Mouse (Mus musculus): ENCODE results near the gene Ppargc1a. TPM values are rescaled to one million over a fixed set of nuclear protein-coding genes. Genes with fewer than 3 reads are reported as not detected.

The Ppargc1a gene
- polyA plus RNA-seq, 1 experiment from 2014 or later = 3.3 TPM

DNA sequence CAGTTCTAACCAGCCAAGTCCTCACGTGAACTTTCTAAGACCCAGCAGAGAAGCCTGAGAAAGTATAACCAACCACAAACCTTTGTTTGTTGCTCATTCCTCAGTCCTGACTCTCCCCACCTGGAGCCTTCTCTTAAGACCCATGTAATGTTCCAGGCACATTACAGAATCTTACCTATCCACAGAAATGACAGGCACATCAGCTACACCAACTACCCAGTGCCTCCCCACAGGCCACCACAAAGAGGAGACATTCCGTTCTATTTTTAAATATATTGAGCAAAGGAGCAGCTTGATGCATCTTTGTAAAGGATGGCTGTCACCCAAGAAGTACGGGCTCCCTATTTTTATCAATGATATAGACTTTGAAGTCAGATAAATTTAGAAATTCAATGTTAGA is 20.7 kb downstream of the Ppargc1a start:
- DNase-seq (ENCODE audit: low spot score, missing footprints) (peak; percentile 49), ATAC-seq (ENCODE audit: low FRiP score) (no peak)
- H3K4me2 ChIP-seq = no peak overlapping the region
- H3K36me3 ChIP-seq (ENCODE audit: control insufficient read depth, insufficient read depth, low read length) = no peaks in the 10 kb centered on the region
- no peak overlapping the region for H3K9ac ChIP-seq (ENCODE audit: low read length)
- no peaks in the 10 kb centered on the region for H3K27me3 ChIP-seq (ENCODE audit: control insufficient read depth, insufficient read depth, low read length)
- no peaks in the 10 kb centered on the region for H3K4me1 ChIP-seq (ENCODE audit: control insufficient read depth, insufficient read depth, low read length)
- no peaks in the 10 kb centered on the region for H3K9me3 ChIP-seq (ENCODE audit: control insufficient read depth, low read length)
- H3K27ac ChIP-seq (ENCODE audit: low read depth, low read length) = no peak overlapping the region
- 89% methylated on average over 3 of the region's 3 CpGs for WGBS
- H3K4me3 ChIP-seq (ENCODE audit: low read depth, low read length) = no peak overlapping the region

DNA sequence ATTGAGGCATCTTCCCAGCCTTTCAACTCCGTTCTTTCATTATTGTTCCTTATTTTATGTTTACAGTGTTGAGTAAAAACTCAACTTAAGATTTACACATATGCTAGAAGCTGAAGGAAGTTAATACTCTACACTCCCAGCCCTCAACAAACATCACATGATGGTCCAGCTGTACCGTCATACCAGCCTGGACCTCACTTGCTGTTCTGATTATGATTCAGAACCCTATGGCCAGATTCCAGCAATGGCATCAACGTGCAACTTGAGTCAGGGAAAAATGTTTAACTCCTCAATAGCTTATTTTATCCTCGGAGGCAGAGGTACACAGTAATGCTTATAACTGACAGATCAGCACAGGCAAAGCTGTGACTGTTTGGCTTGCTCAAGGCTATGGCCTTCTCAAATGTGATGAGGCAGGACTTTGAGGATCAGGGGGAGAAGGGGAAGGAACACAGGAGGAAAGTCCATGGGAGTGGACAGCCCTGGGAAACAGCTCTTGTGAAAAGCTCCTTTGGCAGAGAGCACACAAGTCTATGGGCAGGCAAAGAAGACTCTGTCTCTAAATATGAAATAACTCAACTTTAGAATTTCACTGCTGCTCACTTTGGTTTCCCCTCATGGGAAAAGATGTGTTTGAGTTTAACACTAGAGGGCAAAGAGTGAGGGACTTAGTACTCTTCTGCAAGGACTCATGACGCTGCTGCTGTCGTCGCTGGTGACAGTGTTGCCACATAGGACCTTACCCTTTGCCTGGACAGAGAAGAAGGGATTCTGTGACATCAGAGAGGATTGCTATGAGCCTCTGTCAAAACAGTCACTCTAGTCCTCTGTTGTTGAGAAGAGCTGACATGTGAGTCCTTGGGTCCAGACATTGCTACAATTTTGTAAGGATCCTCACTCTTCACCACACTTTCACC is 22.1 kb downstream of the Ppargc1a start:
- 86% methylated on average over 7 of the region's 7 CpGs for WGBS
- H3K9ac ChIP-seq (ENCODE audit: low read length) = no peak overlapping the region
- no peak overlapping the region for H3K4me3 ChIP-seq (ENCODE audit: low read depth, low read length)
- no peaks in the 10 kb centered on the region for H3K9me3 ChIP-seq (ENCODE audit: control insufficient read depth, low read length)
- no peaks in the 10 kb centered on the region for H3K36me3 ChIP-seq (ENCODE audit: control insufficient read depth, insufficient read depth, low read length)
- H3K27me3 ChIP-seq (ENCODE audit: control insufficient read depth, insufficient read depth, low read length) = no peaks in the 10 kb centered on the region
- H3K27ac ChIP-seq (ENCODE audit: low read depth, low read length) = no peak overlapping the region
- peak; percentile 57 for DNase-seq (ENCODE audit: low spot score, missing footprints)
- no peak overlapping the region for H3K4me2 ChIP-seq
- no peak for ATAC-seq (ENCODE audit: low FRiP score)
- H3K4me1 ChIP-seq (ENCODE audit: control insufficient read depth, insufficient read depth, low read length) = no peaks in the 10 kb centered on the region; the same call in 1 of the 2 replicates

DNA sequence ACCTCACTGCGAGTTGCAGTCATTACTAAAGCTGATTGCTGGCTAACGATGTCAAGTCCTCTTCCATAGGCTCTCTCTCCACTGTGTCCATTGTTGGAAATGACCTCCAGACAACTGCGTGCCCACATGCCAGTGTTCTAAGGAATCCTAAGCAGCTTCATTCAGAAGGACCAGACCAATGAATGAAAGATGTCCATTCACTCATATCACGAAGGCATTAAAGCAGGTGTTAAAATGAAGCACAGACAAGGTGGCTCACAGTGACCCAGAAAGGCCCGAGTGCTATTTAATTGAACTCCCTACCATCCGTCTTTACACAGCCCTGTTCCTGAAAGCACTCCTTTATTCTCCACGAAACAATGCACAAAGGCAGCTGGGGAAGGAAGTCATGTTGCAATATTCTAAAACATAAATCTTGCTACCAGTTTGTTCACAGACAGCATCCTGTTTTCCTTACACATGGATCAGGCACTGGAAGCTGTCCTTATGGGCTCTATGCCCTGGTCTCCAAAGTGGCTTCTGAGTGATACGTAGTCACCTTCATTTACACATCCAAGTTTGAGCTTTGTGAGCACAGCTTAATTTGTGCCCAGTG is 23.3 kb downstream of the Ppargc1a start:
- peak; percentile 65 for DNase-seq (ENCODE audit: low spot score, missing footprints)
- Histone ChIP-seq H3K9me3 (ENCODE audit: control insufficient read depth, low read length) (no peaks in the 10 kb centered on the region), H3K36me3 (ENCODE audit: control insufficient read depth, insufficient read depth, low read length) (no peaks in the 10 kb centered on the region), H3K27ac (ENCODE audit: low read depth, low read length) (no peak overlapping the region), H3K27me3 (ENCODE audit: control insufficient read depth, insufficient read depth, low read length) (no peaks in the 10 kb centered on the region), H3K4me3 (ENCODE audit: low read depth, low read length) (no peak overlapping the region), H3K9ac (ENCODE audit: low read length) (no peak overlapping the region), H3K4me1 (ENCODE audit: control insufficient read depth, insufficient read depth, low read length) (no peaks in the 10 kb centered on the region; the same call in 1 of the 2 replicates), H3K4me2 (no peak overlapping the region)
- no peak for ATAC-seq (ENCODE audit: low FRiP score)
- WGBS = 72% methylated on average over 8 of the region's 8 CpGs

DNA sequence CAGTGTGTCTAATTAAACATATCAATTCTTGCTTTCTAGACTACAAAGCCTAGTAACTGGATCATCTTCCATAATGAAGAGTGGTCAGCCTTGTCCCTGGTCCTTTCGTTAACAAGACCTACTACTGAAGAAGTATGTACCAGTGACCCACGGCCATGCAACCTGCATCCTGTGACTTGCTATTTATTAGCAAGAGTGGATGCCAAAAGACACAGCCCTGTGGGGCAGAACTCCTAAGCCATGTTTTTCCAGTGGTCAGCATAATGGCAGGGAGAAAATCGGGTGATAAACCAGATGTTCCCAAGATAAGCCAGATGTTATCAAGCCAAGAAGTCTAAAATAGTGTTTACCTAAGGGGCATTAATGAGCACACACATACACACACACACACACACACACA is 26.0 kb downstream of the Ppargc1a start:
- no peak overlapping the region for H3K4me3 ChIP-seq (ENCODE audit: low read depth, low read length)
- 92% methylated on average over 3 of the region's 3 CpGs for WGBS
- no peak overlapping the region for H3K27ac ChIP-seq (ENCODE audit: low read depth, low read length)
- no peak overlapping the region for H3K4me2 ChIP-seq
- H3K4me1 ChIP-seq (ENCODE audit: control insufficient read depth, insufficient read depth, low read length) = no peaks in the 10 kb centered on the region; the same call in 1 of the 2 replicates
- H3K36me3 ChIP-seq (ENCODE audit: control insufficient read depth, insufficient read depth, low read length) = no peaks in the 10 kb centered on the region
- H3K9me3 ChIP-seq (ENCODE audit: control insufficient read depth, low read length) = no peaks in the 10 kb centered on the region
- no peak overlapping the region for H3K9ac ChIP-seq (ENCODE audit: low read length)
- H3K27me3 ChIP-seq (ENCODE audit: control insufficient read depth, insufficient read depth, low read length) = no peaks in the 10 kb centered on the region
- DNase-seq (ENCODE audit: low spot score, missing footprints) (peak; percentile 35), ATAC-seq (ENCODE audit: low FRiP score) (no peak)

DNA sequence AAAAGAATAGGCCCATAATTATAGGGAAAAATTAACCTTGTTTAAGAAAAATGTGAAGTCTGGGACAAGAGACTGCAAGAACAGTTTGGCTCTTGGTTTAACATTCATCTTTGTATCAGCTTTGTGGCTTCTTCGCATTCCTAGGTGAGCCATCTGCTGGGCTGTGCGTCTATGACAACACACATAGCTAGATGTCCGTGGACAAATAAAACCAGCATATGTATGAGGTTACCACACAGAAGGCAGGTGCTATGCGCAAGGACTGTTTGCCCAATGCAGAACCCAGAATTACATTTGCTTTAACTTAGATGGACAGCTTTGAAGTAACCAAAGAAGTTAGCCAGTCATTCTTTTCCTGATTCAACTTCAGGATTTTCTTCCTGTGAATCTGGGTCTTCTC is 26.7 kb downstream of the Ppargc1a start:
- H3K4me3 ChIP-seq (ENCODE audit: low read depth, low read length) = no peak overlapping the region
- H3K4me1 ChIP-seq (ENCODE audit: control insufficient read depth, insufficient read depth, low read length) = no peaks in the 10 kb centered on the region; the same call in 1 of the 2 replicates
- H3K36me3 ChIP-seq (ENCODE audit: control insufficient read depth, insufficient read depth, low read length) = no peaks in the 10 kb centered on the region
- DNase-seq (ENCODE audit: low spot score, missing footprints) = no peak
- ATAC-seq (ENCODE audit: low FRiP score) = no peak
- 84% methylated on average over 4 of the region's 4 CpGs for WGBS
- H3K4me2 ChIP-seq = no peak overlapping the region
- H3K27me3 ChIP-seq (ENCODE audit: control insufficient read depth, insufficient read depth, low read length) = no peaks in the 10 kb centered on the region
- no peak overlapping the region for H3K27ac ChIP-seq (ENCODE audit: low read depth, low read length)
- no peaks in the 10 kb centered on the region for H3K9me3 ChIP-seq (ENCODE audit: control insufficient read depth, low read length)
- no peak overlapping the region for H3K9ac ChIP-seq (ENCODE audit: low read length)

DNA sequence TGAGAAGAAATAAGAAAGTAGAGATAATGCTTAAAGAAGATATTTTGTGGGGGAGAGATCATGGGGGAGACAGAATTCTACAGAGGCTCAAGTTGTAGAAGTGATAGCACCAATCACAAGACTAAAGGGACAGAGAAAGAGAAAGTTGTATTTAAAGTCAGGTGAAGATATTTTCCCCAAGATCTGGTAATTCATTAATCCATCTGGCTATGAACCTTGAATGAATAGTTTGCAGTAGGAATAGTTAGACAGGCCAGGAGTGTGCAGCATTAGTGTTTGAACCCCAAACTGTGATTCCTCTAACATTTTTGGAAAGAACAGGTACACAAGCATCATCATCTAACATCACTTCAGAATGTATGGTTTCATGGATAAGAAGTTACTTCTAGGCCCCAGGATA is 28.0 kb downstream of the Ppargc1a start:
- Histone ChIP-seq H3K9ac (ENCODE audit: low read length) (no peak overlapping the region), H3K27ac (ENCODE audit: low read depth, low read length) (no peak overlapping the region), H3K4me1 (ENCODE audit: control insufficient read depth, insufficient read depth, low read length) (no peaks in the 10 kb centered on the region; the same call in 1 of the 2 replicates), H3K9me3 (ENCODE audit: control insufficient read depth, low read length) (no peaks in the 10 kb centered on the region), H3K4me3 (ENCODE audit: low read depth, low read length) (no peak overlapping the region), H3K36me3 (ENCODE audit: control insufficient read depth, insufficient read depth, low read length) (no peaks in the 10 kb centered on the region), H3K4me2 (no peak overlapping the region), H3K27me3 (ENCODE audit: control insufficient read depth, insufficient read depth, low read length) (no peaks in the 10 kb centered on the region)
- peak; percentile 68 for DNase-seq (ENCODE audit: low spot score, missing footprints)
- ATAC-seq (ENCODE audit: low FRiP score) = no peak

DNA sequence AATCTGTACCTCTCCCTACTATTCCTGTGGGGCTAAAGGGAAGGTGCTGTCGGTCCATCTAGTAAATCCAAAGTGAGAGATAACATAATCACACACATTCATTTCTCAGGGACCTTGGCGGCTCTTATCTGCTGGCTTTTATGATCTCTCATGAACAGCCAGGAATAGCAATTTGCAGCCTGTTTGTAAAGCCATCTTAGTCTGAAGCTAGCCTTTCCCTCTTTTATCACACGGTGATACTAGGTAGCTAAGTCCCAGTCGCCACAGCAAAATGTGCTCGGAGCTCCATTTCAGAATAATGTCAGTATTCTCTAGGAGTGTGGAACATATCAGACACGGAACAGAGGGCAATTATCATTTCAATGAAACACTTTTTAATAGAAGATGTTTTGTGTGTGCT is 29.2 kb downstream of the Ppargc1a start:
- 83% methylated on average over 6 of the region's 6 CpGs for WGBS
- H3K36me3 ChIP-seq (ENCODE audit: control insufficient read depth, insufficient read depth, low read length) = no peaks in the 10 kb centered on the region
- no peaks in the 10 kb centered on the region for H3K9me3 ChIP-seq (ENCODE audit: control insufficient read depth, low read length)
- DNase-seq (ENCODE audit: low spot score, missing footprints) (peak; percentile 69), ATAC-seq (ENCODE audit: low FRiP score) (no peak)
- H3K27me3 ChIP-seq (ENCODE audit: control insufficient read depth, insufficient read depth, low read length) = no peaks in the 10 kb centered on the region
- H3K27ac ChIP-seq (ENCODE audit: low read depth, low read length) = no peak overlapping the region
- no peak overlapping the region for H3K4me2 ChIP-seq
- no peaks in the 10 kb centered on the region; the same call in 1 of the 2 replicates for H3K4me1 ChIP-seq (ENCODE audit: control insufficient read depth, insufficient read depth, low read length)
- H3K4me3 ChIP-seq (ENCODE audit: low read depth, low read length) = no peak overlapping the region
- no peak overlapping the region for H3K9ac ChIP-seq (ENCODE audit: low read length)

DNA sequence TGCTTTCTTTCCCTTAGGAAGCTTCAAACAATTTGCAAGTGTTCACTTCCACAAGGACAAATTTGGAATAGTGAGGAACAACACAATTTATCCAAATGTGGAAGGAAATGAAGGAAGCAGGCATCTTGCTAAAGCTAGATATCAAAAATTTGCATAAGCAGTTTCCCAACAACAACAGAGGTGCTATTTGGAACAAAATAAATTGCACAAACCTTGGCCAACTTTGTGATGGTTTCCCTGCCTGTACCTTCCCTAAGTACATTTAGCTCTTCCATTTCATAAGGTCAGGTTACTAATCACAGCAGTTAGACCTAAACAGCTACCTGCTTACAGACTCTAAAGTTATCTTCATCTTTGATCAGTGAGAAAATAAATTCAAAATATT is 29.9 kb downstream of the Ppargc1a start:
- Histone ChIP-seq H3K4me1 (ENCODE audit: control insufficient read depth, insufficient read depth, low read length) (no peaks in the 10 kb centered on the region; the same call in 1 of the 2 replicates), H3K9ac (ENCODE audit: low read length) (no peak overlapping the region), H3K9me3 (ENCODE audit: control insufficient read depth, low read length) (no peaks in the 10 kb centered on the region), H3K36me3 (ENCODE audit: control insufficient read depth, insufficient read depth, low read length) (no peaks in the 10 kb centered on the region), H3K4me3 (ENCODE audit: low read depth, low read length) (no peak overlapping the region), H3K27ac (ENCODE audit: low read depth, low read length) (no peak overlapping the region), H3K27me3 (ENCODE audit: control insufficient read depth, insufficient read depth, low read length) (no peaks in the 10 kb centered on the region), H3K4me2 (no peak overlapping the region)
- no peak for ATAC-seq (ENCODE audit: low FRiP score)
- peak; percentile 66 for DNase-seq (ENCODE audit: low spot score, missing footprints)

DNA sequence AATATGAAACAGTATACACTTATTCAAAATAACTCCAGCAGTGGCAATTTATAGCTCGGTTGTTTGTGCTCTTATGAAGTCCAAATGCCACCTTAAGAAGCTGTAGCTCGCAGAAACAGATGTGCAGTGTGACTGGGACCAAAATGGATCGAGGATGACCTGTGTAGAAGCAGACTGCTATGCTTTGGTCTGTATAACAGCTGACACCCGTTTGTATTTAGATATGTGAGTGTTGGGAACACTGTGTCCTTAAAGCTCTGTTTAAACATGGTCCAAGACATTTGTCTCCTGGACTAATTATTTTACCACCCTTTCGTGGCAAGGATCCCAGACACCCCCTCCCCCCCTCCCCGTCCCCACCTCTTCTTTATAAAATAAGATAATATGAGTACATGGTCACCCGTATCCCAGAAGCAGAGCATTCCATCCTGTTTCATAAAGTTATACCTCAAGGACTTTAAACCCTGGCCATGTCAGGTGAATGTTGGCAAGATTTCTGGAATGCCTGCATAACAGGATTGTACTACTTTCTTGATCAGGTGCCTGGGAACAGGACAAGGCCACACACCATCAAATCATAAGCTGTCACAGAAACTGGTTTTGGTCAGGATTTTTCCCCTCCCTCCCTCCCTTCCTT is 30.4 kb downstream of the Ppargc1a start:
- Histone ChIP-seq H3K36me3 (ENCODE audit: control insufficient read depth, insufficient read depth, low read length) (no peaks in the 10 kb centered on the region), H3K9ac (ENCODE audit: low read length) (no peak overlapping the region), H3K4me1 (ENCODE audit: control insufficient read depth, insufficient read depth, low read length) (no peaks in the 10 kb centered on the region; the same call in 1 of the 2 replicates), H3K4me3 (ENCODE audit: low read depth, low read length) (no peak overlapping the region), H3K9me3 (ENCODE audit: control insufficient read depth, low read length) (no peaks in the 10 kb centered on the region), H3K27me3 (ENCODE audit: control insufficient read depth, insufficient read depth, low read length) (no peaks in the 10 kb centered on the region), H3K4me2 (no peak overlapping the region), H3K27ac (ENCODE audit: low read depth, low read length) (no peak overlapping the region)
- WGBS = 84% methylated on average over 7 of the region's 7 CpGs
- DNase-seq (ENCODE audit: low spot score, missing footprints) (peak; percentile 35), ATAC-seq (ENCODE audit: low FRiP score) (no peak)
